Mouse (Mus musculus) forebrain, embryonic 14.5 days (tissue): ENCODE data around the gene Ehhadh. TPM values are rescaled to one million over a fixed set of nuclear protein-coding genes. Genes with fewer than 3 reads are reported as not detected.

ENCODE experiments used
- ATAC-seq: fragments of 200-750 bp; cut with Nextera tagmentation; 2 replicates; pipeline ENCODE4 v1.8.0; 2017; ENCODE audit warnings: mild to moderate bottlenecking, moderate library complexity
- DNase-seq: peaks from one replicate; pipeline ENCODE4 v3.0.0-alpha.2; 2015; ENCODE audit warnings: low spot score
- H3K27ac ChIP-seq: fragments of 300-500 bp; sonication (generic); 2 replicates; pipeline ENCODE4 v1.5.1; 2014; ENCODE audit warnings: low read depth, mild to moderate bottlenecking, control low read depth, low read length, moderate library complexity
- H3K27me3 ChIP-seq: fragments of 300-500 bp; sonication (generic); replicated peaks from 2 replicates; pipeline ENCODE4 v1.6.1; 2014; ENCODE audit warnings: low read length, control low read depth, mixed read lengths; ENCODE audit not compliant: control insufficient read depth, insufficient read depth
- H3K36me3 ChIP-seq: fragments of 300-500 bp; sonication (generic); 2 replicates; pipeline ENCODE4 v1.6.1; 2014; ENCODE audit warnings: low read length, control low read depth; ENCODE audit not compliant: control insufficient read depth, insufficient read depth
- H3K4me1 ChIP-seq: fragments of 300-500 bp; sonication (generic); 2 replicates; pipeline ENCODE4 v1.6.1; 2014; ENCODE audit warnings: antibody characterized with exemption, low read length, control low read depth; ENCODE audit not compliant: control insufficient read depth, insufficient read depth
- H3K4me2 ChIP-seq: fragments of 300-500 bp; sonication (generic); 2 replicates; pipeline ENCODE4 v1.6.1; 2014; ENCODE audit warnings: mild to moderate bottlenecking, control low read depth, low read length
- H3K4me3 ChIP-seq: fragments of 300-500 bp; sonication (generic); 2 replicates; pipeline ENCODE4 v1.5.1; 2014; ENCODE audit warnings: low read depth, low read length, control low read depth
- H3K9ac ChIP-seq: fragments of 300-500 bp; sonication (generic); 2 replicates; pipeline ENCODE4 v1.6.1; 2014; ENCODE audit warnings: mild to moderate bottlenecking, low read length, control low read depth, moderate library complexity
- H3K9me3 ChIP-seq: fragments of 300-500 bp; sonication (generic); replicated peaks from 2 replicates; pipeline ENCODE4 v1.6.1; 2016; ENCODE audit warnings: low read length, control low read depth, mixed read lengths; ENCODE audit not compliant: control insufficient read depth
- WGBS: fragments of 180-500 bp; shearing (Covaris S2); extraction: QIAGEN DNeasy Blood & Tissue Kit; methylation state at CpG from one replicate; pipeline ENCODE4 v1.1.7; 2014; 5-methylcytosine and 5-hydroxymethylcytosine counted together
- polyA plus RNA-seq: library from polyadenylated mRNA; unstranded; fragments of >200 nt; fragmentation: Nextera tagmentation; extraction: Ambion mirVana; gene quantifications from 2 replicates; pipeline ENCODE4 v1.2.1, GENCODE M21; 2014

Gene Ehhadh
- polyA plus RNA-seq, 1 experiment from 2014 or later, result 0.97 TPM

DNA sequence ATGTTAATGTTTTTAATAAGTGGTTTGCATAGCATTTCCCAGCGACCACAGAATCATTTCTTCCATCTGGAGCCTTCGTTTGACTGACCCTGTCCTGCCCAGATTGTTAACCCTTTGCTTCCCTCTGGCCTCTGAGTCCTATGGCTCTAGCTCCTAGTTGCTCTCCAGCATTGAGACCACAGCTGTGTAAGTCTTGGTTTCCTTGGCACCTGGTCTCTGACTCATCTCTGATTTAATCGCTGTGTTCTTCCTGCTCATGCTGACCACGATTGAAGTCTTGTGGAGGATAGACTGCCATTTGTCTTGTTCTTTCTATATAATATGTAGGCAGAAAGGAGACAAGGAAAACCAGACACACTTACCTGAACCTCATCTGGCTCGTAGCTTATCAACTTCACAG, 42.1 kb upstream of the Ehhadh start:
- H3K4me3 ChIP-seq, result no peak overlapping the region
- H3K27ac ChIP-seq, result no peak overlapping the region
- no peaks in the 10 kb centered on the region for H3K27me3 ChIP-seq
- ATAC-seq (no peak), DNase-seq (no peak)
- H3K4me1 ChIP-seq, result no peaks in the 10 kb centered on the region
- H3K36me3 ChIP-seq, result no peaks in the 10 kb centered on the region
- 42% methylated on average over 5 of the region's 5 CpGs for WGBS
- H3K9me3 ChIP-seq, result no peaks in the 10 kb centered on the region
- H3K4me2 ChIP-seq, result no peak overlapping the region
- H3K9ac ChIP-seq, result no peak overlapping the region

DNA sequence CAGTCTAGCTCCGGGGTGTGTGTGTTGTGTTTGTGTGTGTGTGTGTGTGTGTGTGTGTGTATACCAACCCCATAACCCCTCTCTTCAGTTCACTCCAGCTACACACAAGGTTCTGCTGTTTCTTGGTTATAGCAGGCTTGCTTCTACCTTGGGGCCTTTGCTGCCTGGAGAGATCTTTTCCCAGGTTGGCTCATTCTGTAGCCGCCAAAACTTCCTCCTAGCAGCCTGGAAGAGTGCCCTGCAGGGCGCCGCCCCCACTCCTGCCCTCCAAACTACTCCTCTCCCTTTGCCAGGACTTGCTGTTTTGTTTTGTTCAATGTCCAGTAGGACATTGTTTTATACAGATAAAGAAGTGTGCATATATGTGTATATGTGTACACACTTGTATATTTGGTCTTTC, 40.0 kb upstream of the Ehhadh start:
- Histone ChIP-seq H3K4me3 (no peak overlapping the region), H3K27ac (no peak overlapping the region), H3K4me1 (no peaks in the 10 kb centered on the region), H3K36me3 (no peaks in the 10 kb centered on the region), H3K9ac (no peak overlapping the region), H3K9me3 (no peaks in the 10 kb centered on the region), H3K27me3 (no peaks in the 10 kb centered on the region), H3K4me2 (no peak overlapping the region)
- DNase-seq (no peak), ATAC-seq (no peak)
- WGBS, result 74% methylated on average over 4 of the region's 4 CpGs

- H3K4me1 ChIP-seq, result no peaks in the 10 kb centered on the region
- no peak overlapping the region for H3K4me2 ChIP-seq
- H3K9ac ChIP-seq, result no peak overlapping the region
- no peak overlapping the region for H3K27ac ChIP-seq
- WGBS, result 77% methylated on average over 4 of the region's 4 CpGs
- ATAC-seq, result no peak
- H3K9me3 ChIP-seq, result no peaks in the 10 kb centered on the region
- no peak overlapping the region for H3K4me3 ChIP-seq
- H3K36me3 ChIP-seq, result no peaks in the 10 kb centered on the region
- H3K27me3 ChIP-seq, result no peaks in the 10 kb centered on the region
- DNase-seq, result no peak
Measured at GRCm38 (mm10) chr16:21827153-21827552, 39.5 kb upstream of the Ehhadh start.

DNA sequence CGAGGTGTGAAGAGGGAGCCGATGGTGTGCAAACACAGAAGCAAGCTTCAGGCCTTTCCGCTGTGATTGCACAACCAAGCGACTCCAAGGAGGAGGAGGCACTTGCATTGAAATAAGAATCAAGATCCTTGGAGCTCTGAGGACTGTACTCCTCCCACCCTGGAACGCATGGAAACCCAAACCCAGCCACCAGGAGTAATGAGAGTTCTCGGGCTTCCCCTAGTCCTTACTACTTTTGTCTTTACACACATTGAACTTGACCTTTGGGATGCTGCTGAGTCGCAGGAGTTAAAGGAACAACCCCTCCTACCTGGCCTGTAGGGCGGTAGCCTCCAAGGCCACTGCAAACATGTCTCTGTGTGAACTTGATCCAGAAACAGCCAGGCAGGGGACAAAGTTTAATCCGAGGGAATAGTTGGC, 38.0 kb upstream of the Ehhadh start:
- Histone ChIP-seq H3K4me3 (no peak overlapping the region), H3K9me3 (no peaks in the 10 kb centered on the region), H3K27me3 (no peaks in the 10 kb centered on the region), H3K9ac (no peak overlapping the region), H3K36me3 (no peaks in the 10 kb centered on the region), H3K4me2 (no peak overlapping the region), H3K27ac (no peak overlapping the region), H3K4me1 (no peaks in the 10 kb centered on the region)
- ATAC-seq, result no peak
- DNase-seq, result no peak
- 72% methylated on average over 9 of the region's 9 CpGs for WGBS

DNA sequence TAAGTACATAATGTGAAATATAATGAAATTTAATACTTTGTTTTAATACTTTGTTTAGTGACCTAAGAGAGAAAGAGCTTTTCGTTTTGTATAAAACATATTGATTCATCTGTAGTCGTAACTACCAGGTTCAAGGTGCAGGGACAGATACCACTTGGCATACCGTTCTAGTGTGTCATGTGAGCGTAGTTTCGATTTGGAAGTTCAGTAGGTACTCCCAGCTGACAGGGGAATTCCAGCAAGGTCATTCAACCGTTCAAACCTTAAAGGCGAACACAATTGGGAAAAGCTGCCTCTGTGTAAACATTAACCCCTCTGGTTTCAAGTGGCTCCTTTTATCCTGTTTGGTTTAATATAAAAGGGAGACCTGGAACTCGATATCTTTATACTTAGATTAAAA, 31.0 kb upstream of the Ehhadh start:
- ATAC-seq (no peak), DNase-seq (no peak)
- H3K4me1 ChIP-seq, result no peaks in the 10 kb centered on the region
- WGBS, result 56% methylated on average over 8 of the region's 8 CpGs
- no peak overlapping the region for H3K4me3 ChIP-seq
- H3K27ac ChIP-seq, result no peak overlapping the region
- no peak overlapping the region for H3K4me2 ChIP-seq
- H3K9me3 ChIP-seq, result no peaks in the 10 kb centered on the region
- no peaks in the 10 kb centered on the region for H3K27me3 ChIP-seq
- H3K9ac ChIP-seq, result no peak overlapping the region
- H3K36me3 ChIP-seq, result no peaks in the 10 kb centered on the region

DNA sequence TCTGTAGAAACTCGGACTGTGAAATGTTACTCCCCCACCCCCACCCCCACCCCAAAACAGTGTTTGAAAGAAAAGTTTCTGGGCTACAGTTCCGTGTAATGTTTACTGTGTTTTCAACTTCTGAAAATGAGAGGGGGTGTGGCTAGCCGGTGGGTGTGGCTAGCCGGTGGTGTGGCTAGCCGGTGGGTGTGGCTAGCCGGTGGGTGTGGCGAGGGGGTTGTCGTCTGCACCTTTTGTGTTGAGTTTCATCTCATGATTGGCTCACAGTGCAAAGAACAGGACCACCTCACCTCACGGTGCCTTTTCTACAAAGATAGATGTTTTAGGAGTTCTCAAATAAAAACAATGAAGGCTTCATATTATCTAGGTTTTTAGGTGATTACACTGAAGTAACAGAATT, 30.5 kb upstream of the Ehhadh start:
- 48% methylated on average over 9 of the region's 9 CpGs for WGBS
- Histone ChIP-seq H3K27me3 (no peaks in the 10 kb centered on the region), H3K36me3 (no peaks in the 10 kb centered on the region), H3K4me3 (no peak overlapping the region), H3K27ac (no peak overlapping the region), H3K4me2 (no peak overlapping the region), H3K4me1 (no peaks in the 10 kb centered on the region), H3K9ac (no peak overlapping the region), H3K9me3 (no peaks in the 10 kb centered on the region)
- DNase-seq, result no peak
- ATAC-seq, result no peak

DNA sequence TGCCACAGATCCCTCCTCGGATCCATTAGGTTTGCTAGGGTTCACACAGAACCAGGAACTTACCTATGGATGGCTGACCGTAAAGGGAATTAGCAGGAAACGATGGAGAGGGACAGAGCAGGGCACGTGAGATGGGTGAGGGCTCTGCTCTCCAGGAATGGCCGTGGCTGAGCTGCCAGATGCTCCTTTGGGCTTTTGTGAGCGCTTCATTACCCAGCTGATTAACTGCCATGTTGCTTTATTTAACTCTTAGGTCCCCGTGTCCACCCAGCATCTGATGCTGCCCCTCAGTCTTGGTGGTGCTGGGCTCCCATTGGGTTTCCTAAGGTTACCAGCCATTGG, 28.0 kb upstream of the Ehhadh start:
- Histone ChIP-seq H3K27me3 (no peaks in the 10 kb centered on the region), H3K9ac (peak overlapping the region; percentile 21; the same call in 1 of the 2 replicates), H3K27ac (no peak overlapping the region), H3K9me3 (no peaks in the 10 kb centered on the region), H3K4me3 (no peak overlapping the region), H3K4me1 (no peaks in the 10 kb centered on the region), H3K36me3 (peaks cover 3% of the 10 kb centered on the region; the same call in 1 of the 2 replicates), H3K4me2 (no peak overlapping the region)
- ATAC-seq (no peak; the same call in 1 of the 2 replicates), DNase-seq (no peak)
- 53% methylated on average over 7 of the region's 7 CpGs for WGBS

DNA sequence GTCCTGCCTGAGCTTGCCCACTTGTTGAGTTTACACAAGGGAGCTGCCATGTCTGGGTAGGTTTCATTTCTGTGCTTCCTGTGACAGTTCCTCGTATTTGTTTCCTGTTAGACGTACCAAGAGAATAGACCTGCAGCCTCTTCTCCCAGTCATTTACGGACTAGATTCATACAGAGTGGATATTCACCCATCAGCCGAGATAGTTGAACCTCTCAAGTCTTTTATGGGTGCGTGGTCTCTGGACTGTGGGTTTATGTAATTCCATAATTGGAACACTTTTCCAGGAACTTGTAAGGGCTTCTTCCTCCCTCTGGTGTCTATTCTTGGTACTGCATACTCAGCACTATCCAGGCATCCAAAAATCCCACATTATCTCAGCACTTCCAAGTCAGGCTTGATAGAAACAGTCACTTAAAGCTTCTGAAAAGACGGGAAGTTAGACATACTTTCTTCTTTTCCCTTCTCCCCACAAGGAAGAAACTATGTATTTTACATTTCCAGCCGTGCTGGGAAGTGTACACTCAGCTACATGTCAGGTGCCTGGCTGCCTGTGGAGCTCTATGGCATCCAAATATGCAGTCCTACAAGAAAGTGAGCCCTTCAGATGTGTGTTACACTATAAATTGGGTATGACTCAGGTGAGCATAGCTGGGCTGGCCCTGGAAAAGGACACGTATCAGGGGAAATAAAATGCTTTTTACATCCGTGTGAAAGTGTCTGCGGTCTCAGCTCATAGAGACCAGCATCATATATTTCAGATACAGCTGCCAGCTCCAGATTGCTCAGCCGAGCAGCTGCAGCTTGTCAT, 27.5 kb upstream of the Ehhadh start:
- no peaks in the 10 kb centered on the region for H3K9me3 ChIP-seq
- peaks cover 3% of the 10 kb centered on the region; the same call in 1 of the 2 replicates for H3K36me3 ChIP-seq
- ATAC-seq, result peak; percentile 40; the same call in 1 of the 2 replicates
- no peaks in the 10 kb centered on the region for H3K4me1 ChIP-seq
- peak overlapping the region; percentile 21; the same call in 1 of the 2 replicates for H3K9ac ChIP-seq
- peak; percentile 79 for DNase-seq
- no peak overlapping the region for H3K4me3 ChIP-seq
- H3K27me3 ChIP-seq, result no peaks in the 10 kb centered on the region
- WGBS, result 74% methylated on average over 11 of the region's 11 CpGs
- H3K4me2 ChIP-seq, result no peak overlapping the region
- no peak overlapping the region for H3K27ac ChIP-seq

GRCm38 (mm10) chr16:21813164-21813834, 25.7 kb upstream of the Ehhadh start:
- Histone ChIP-seq H3K9me3 (no peaks in the 10 kb centered on the region), H3K4me1 (no peaks in the 10 kb centered on the region), H3K9ac (no peak overlapping the region), H3K36me3 (peaks cover 8% of the 10 kb centered on the region), H3K4me2 (no peak overlapping the region), H3K4me3 (no peak overlapping the region), H3K27me3 (no peaks in the 10 kb centered on the region), H3K27ac (no peak overlapping the region)
- ATAC-seq, result no peak
- 75% methylated on average over 6 of the region's 6 CpGs for WGBS
- DNase-seq, result no peak
